Mouse (Mus musculus) urinary bladder, adult 18-20 months (tissue): ENCODE data around the gene Btbd35f4.
"Not testable (repeated sequence)": the region's sequence is repeated elsewhere in the genome, so short reads cannot be mapped to it uniquely, and the experiment has no call there.

Experiments
- DNase-seq, 2 experiments: peaks; one replicate each; pipeline ENCODE4 v3.0.0; 2022; ENCODE audit warnings: low spot score in 2 of 2, mixed read lengths in 2 of 2

Gene Btbd35f4

DNA sequence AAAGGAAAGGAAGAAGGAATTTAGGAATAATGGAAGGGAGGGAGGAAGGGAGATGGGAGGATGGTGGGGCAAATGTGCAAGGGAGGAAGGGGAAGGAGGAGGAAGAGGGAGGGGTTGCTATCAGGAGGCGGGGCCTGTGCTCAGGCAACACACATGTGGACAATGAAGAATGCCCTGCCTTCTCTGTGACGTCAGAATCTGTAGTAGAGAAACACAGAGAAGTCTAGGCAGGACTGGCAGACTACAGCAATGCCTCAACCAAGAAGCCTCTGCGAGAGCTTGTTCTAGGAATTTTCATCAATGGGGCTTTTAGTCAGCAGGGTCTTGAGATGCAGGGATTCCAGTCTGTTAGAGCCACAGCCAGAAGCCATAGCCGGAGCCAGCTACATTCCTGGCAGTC is at the start of gene Btbd35f4:
Gene Btbd35f4, plus strand, starts transcription at position 301 of the 400 bp plus-strand sequence.
- DNase-seq = not testable (repeated sequence)

GRCm38 (mm10) chrX:4840016-4840415 is 39.7 kb downstream of the Btbd35f4 start:
- DNase-seq = not testable (repeated sequence)
